Mouse (Mus musculus) ovary, postnatal 36 days (tissue): ENCODE data around the gene Ssr4.
A peak's percentile ranks its signal among the peaks of the same experiment; 100 is the strongest.

Experiments used
- DNase-seq: peaks from one replicate; pipeline ENCODE4 v3.0.0; 2022; ENCODE audit warnings: low spot score, mixed read lengths

The Ssr4 gene

GRCm38 (mm10) chrX:73815072-73815471 is 28.2 kb downstream of the Ssr4 start:
- DNase-seq, result no peak

DNA sequence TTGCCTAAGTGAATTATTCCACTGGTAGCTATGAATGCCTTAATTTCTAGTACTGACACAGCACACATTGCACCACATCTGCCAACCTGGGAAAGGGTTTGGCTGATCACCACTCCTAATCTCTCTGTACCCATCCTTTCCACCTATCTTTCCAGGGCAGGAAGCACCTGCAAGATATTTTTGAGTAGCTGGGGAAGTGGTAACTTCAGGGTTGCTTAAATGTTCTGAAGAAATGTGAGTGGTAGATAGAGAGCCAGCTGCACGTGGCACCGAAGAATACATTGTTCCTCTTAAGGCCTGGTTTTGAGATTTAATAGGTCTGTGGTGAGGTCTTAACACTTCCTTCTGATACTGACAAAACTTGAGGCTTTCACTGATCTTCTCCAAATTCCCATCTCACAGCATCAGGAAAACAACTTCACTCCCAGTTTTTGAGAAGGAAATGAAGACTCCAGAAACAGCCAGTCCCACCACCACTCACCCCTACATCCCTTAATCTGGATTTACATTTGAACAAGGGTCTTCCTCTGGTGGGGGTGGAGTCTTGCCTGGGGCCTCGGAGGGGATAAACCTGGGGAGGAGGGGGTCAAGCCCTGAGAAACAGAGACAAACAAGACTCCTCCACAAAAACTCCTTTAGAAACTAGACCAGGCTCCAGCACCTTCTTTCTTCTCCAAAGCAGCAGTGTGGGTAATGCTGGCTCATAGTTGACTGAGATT is 29.9 kb downstream of the Ssr4 start:
- DNase-seq, result no peak

GRCm38 (mm10) chrX:73823747-73824146 is 36.9 kb downstream of the Ssr4 start:
- no peak for DNase-seq

- DNase-seq, result peak; percentile 52
Observed at GRCm38 (mm10) chrX:73824185-73825151, 37.6 kb downstream of the Ssr4 start, which contains the start of gene Pdzd4. Gene Pdzd4, minus strand, starts transcription at chrX:73824969.

- DNase-seq, result no peak
Observed at GRCm38 (mm10) chrX:73835731-73836130, 48.9 kb downstream of the Ssr4 start.

DNA sequence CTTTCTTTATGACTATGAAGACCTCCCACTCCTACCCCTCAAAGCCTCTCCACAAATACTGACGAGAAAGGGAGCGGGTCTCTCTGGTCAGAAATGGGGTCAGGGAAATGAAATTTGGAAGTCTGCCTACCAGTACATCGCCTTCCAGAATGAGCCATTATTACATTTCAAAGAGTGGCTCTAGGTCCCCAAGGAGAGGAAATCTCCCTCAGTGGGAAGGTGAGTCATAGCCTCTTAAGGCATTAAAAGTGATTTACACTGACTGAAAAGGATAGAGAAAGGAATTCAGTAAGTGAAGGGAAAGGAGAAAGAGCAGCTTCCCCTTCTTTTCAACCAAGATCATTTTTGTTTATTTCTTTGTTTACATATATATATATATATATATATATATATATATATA is 49.9 kb downstream of the Ssr4 start:
- DNase-seq, result no peak
